Comparison of ENCODE assay signal across 10 mouse cellular contexts in genomic region chr5:111180091-111181053, GRCm38 (mm10).
DNase-seq lines count a peak whose midpoint lies in the region; ATAC-seq and TF ChIP-seq lines count a peak whose summit lies in the region.
"Had no signal": no experiment of that assay in that cellular context is flagged by ENCODE, and none has a peak within 500 bp of the region (broad histone marks: within the 10 kb centered on the region; RNA-seq: fewer than 3 reads in every experiment).

No protein-coding gene starts in this region.

- no peaks in the 10 kb centered on the region for H3K9me3 ChIP-seq in kidney, embryonic 14.5 days (ENCODE audit: control insufficient read depth, low read length)
- H3K9me3 ChIP-seq in forebrain, embryonic 12.5 days = no peaks in the 10 kb centered on the region
- H3K9me3 ChIP-seq in limb, embryonic 10.5 days (replicated peaks) = no peaks in the 10 kb centered on the region
- no peaks in the 10 kb centered on the region for H3K9me3 ChIP-seq in midbrain, postnatal 0 days (ENCODE audit: low read length)

- 34% methylated on average over 25 of the region's 25 CpGs for WGBS in kidney, embryonic 14.5 days
- 72% methylated on average over 25 of the region's 25 CpGs for WGBS in forebrain, embryonic 12.5 days
- 77% methylated on average over 25 of the region's 25 CpGs for WGBS in limb, embryonic 10.5 days
- WGBS in midbrain, postnatal 0 days = 37% methylated on average over 25 of the region's 25 CpGs

- no peak; the same call in 1 of the 2 replicates for TF ChIP-seq CTCF in midbrain, postnatal 0 days (IDR thresholded peaks at IDR 0.05)

- no peak overlapping the region for H3K9ac ChIP-seq in kidney, embryonic 14.5 days (ENCODE audit: low read depth, low read length)
- H3K9ac ChIP-seq in forebrain, embryonic 12.5 days = 0 out of 2 replicates have a peak overlapping the region, but pooled peaks have one; percentile 25
- no peak overlapping the region for H3K9ac ChIP-seq in midbrain, postnatal 0 days (replicated peaks; ENCODE audit: low read length, poor library complexity, severe bottlenecking)

- ATAC-seq in kidney, embryonic 14.5 days (ENCODE audit: low FRiP score, low TSS enrichment) = no peak
- ATAC-seq in forebrain, embryonic 12.5 days (ENCODE audit: low FRiP score) = no peak
- no peak; the same call in 1 of the 2 replicates for ATAC-seq in midbrain, postnatal 0 days (ENCODE audit: low FRiP score)

- H3K27ac ChIP-seq in kidney, embryonic 14.5 days (ENCODE audit: low read depth, low read length) = peak overlapping the region; percentile 73; the same call in 1 of the 2 replicates
- H3K27ac ChIP-seq in forebrain, embryonic 12.5 days = peak overlapping the region; percentile 1
- H3K27ac ChIP-seq in limb, embryonic 10.5 days = peak overlapping the region; percentile 80
- peak overlapping the region; percentile 63 for H3K27ac ChIP-seq in midbrain, postnatal 0 days (ENCODE audit: low read depth, low read length)
- H3K27ac ChIP-seq: kidney, postnatal 0 days had no signal

- DNase-seq in kidney, adult 9 months = no peak
- no peak for DNase-seq in limb, embryonic 10.5 days (ENCODE audit: low spot score)
- DNase-seq in midbrain, postnatal 0 days (ENCODE audit: low spot score) = no peak
- no peak for DNase-seq in layer of hippocampus, adult 9-11 months
- no peak for DNase-seq in right cerebral cortex, adult 2 months (ENCODE audit: low spot score in 2 of 2)
- no peak for DNase-seq in heart, adult 11 months

- H3K4me1 ChIP-seq in kidney, embryonic 14.5 days (ENCODE audit: control insufficient read depth, insufficient read depth, low read length) = peaks cover 61% of the 10 kb centered on the region
- H3K4me1 ChIP-seq in forebrain, embryonic 12.5 days = peaks cover 57% of the 10 kb centered on the region
- peaks cover 70% of the 10 kb centered on the region for H3K4me1 ChIP-seq in limb, embryonic 10.5 days
- H3K4me1 ChIP-seq in midbrain, postnatal 0 days (ENCODE audit: insufficient read depth, low read length) = peaks cover 44% of the 10 kb centered on the region

- H3K4me2 ChIP-seq in kidney, embryonic 14.5 days (replicated peaks; ENCODE audit: low read depth, low read length) = no peak overlapping the region
- 0 out of 2 replicates have a peak overlapping the region, but pooled peaks have one; percentile 10 for H3K4me2 ChIP-seq in forebrain, embryonic 12.5 days
- 0 out of 2 replicates have a peak overlapping the region, but pooled peaks have one; percentile 4 for H3K4me2 ChIP-seq in midbrain, postnatal 0 days (ENCODE audit: low read depth, low read length, poor library complexity, severe bottlenecking)

- H3K36me3 ChIP-seq in kidney, embryonic 14.5 days (ENCODE audit: control insufficient read depth, insufficient read depth, low read length) = peaks cover 3% of the 10 kb centered on the region; the same call in 1 of the 2 replicates
- peaks cover 10% of the 10 kb centered on the region for H3K36me3 ChIP-seq in forebrain, embryonic 12.5 days (replicated peaks)
- H3K36me3 ChIP-seq in limb, embryonic 10.5 days = peaks cover 16% of the 10 kb centered on the region
- H3K36me3 ChIP-seq in midbrain, postnatal 0 days (ENCODE audit: insufficient read depth, low read length) = peaks cover 10% of the 10 kb centered on the region

- H3K27me3 ChIP-seq in kidney, embryonic 14.5 days (ENCODE audit: control insufficient read depth, insufficient read depth, low read length) = no peaks in the 10 kb centered on the region
- H3K27me3 ChIP-seq in forebrain, embryonic 12.5 days = no peaks in the 10 kb centered on the region
- H3K27me3 ChIP-seq in limb, embryonic 10.5 days (ENCODE audit: low read depth, poor library complexity, severe bottlenecking) = no peaks in the 10 kb centered on the region
- H3K27me3 ChIP-seq in midbrain, postnatal 0 days (ENCODE audit: insufficient read depth, low read length) = no peaks in the 10 kb centered on the region
- H3K27me3 ChIP-seq: CH12.LX had no signal

- no peak overlapping the region for H3K4me3 ChIP-seq in kidney, embryonic 14.5 days (ENCODE audit: low read length)
- no peak overlapping the region for H3K4me3 ChIP-seq in forebrain, embryonic 12.5 days (replicated peaks)
- no peak overlapping the region for H3K4me3 ChIP-seq in limb, embryonic 10.5 days
- H3K4me3 ChIP-seq in midbrain, postnatal 0 days (ENCODE audit: low read depth, low read length) = no peak overlapping the region

Comparison
In these comparisons a context has a peak if more than half of its experiments do, and no peak if none do; other contexts are left out.
1. H3K27ac ChIP-seq: peak in every context shown above with its lines; median percentile 80 in limb, embryonic 10.5 days; 73 in kidney, embryonic 14.5 days; 63 in midbrain, postnatal 0 days; 1 in forebrain, embryonic 12.5 days.